ENCODE assay signal across 8 mouse cellular contexts in the genomic region with DNA sequence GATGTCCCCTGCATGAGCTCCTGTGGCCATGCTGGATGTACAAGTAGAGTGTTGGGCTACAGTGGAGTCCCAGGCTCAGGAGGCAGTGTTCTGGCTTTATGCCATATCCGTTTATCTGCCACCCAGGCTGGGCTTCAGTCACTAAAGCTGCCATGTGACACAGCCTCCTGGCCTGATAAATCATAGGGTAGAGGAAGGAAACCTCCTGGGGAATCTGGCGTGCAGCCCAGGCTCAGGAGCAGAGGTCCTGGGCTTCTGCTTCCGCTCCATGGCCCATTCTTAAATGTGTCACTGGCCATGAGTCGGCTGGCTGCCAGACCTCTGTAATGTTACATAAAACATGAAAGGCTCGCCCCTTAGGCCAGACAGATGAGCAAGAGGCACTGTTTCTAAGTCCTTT. TPM values are rescaled to one million over a fixed set of nuclear protein-coding genes. Genes with fewer than 3 reads are reported as not detected.
A peak's percentile ranks its signal among the peaks of the same experiment; 100 is the strongest.
DNase-seq lines count a peak whose midpoint lies in the region; ATAC-seq and TF ChIP-seq lines count a peak whose summit lies in the region.

No protein-coding gene starts in this region.

- H3K27ac ChIP-seq in liver, adult 2 months (replicated peaks; ENCODE audit: insufficient read depth, low read depth, low read length), result peak overlapping the region; percentile 8; the same call in 1 of the 2 replicates

- under 1% methylated on average over 5 of the region's 5 CpGs for WGBS in liver, adult 2 months

- no peaks in the 10 kb centered on the region for H3K27me3 ChIP-seq in liver, adult 2 months (ENCODE audit: control insufficient read depth, insufficient read depth, low read length)

- peak; percentile 96 for ATAC-seq in granulocyte monocyte progenitor cell, adult 5-6 weeks (replicated peaks; ENCODE audit: poor library complexity, severe bottlenecking)

- peak; percentile 14 for DNase-seq in embryo, embryonic 11.5 days (ENCODE audit: low read depth, low spot score)
- DNase-seq in embryo, embryonic 9.5 days (ENCODE audit: extremely low spot score), result no peak
- DNase-seq in cerebellum, adult 11-12 months, result peak; percentile 96
- peak; percentile 94 for DNase-seq in kidney, adult 18-20 months
- DNase-seq in liver, adult 2 months (ENCODE audit: extremely low read depth, low read depth, low spot score), result peak; percentile 59
- DNase-seq in ovary, adult 18-20 months (ENCODE audit: low spot score), result peak; percentile 77
- DNase-seq in urinary bladder, postnatal 10 days (ENCODE audit: low spot score), result peak; percentile 36

- no peak overlapping the region for H3K4me3 ChIP-seq in liver, adult 2 months (ENCODE audit: insufficient read depth, low read depth, low read length)

- no peaks in the 10 kb centered on the region for H3K79me2 ChIP-seq in liver, adult 2 months (ENCODE audit: control insufficient read depth, insufficient read depth, low read length)

- peaks cover 17% of the 10 kb centered on the region for H3K4me1 ChIP-seq in liver, adult 2 months (ENCODE audit: control insufficient read depth, insufficient read depth, low read length)

- no peak overlapping the region for H3K9ac ChIP-seq in liver, adult 2 months (ENCODE audit: low read depth, low read length)

- no peak for TF ChIP-seq POLR2A in liver, adult 2 months (IDR thresholded peaks at IDR 0.05; ENCODE audit: extremely low read depth, insufficient read depth, low read length)

- TF ChIP-seq CTCF in liver, adult 2 months (IDR thresholded peaks at IDR 0.05; ENCODE audit: low read depth, low read length), result no peak

- no peaks in the 10 kb centered on the region for H3K36me3 ChIP-seq in liver, adult 2 months (ENCODE audit: control insufficient read depth, insufficient read depth, low read length)

RNA-seq across cellular contexts. Expression of a gene that starts 31.3 kb away (rescaled TPM):
- total RNA-seq in granulocyte monocyte progenitor cell, adult 5-6 weeks (2014; fragmentation: Nextera tagmentation), result not detected in 2 replicates
- not detected in 2 replicates for total RNA-seq in granulocyte monocyte progenitor cell, adult 5-6 weeks (2017)
- not detected in 2 replicates for total RNA-seq in liver, adult 2 months (2014; rRNA removed)
- polyA plus RNA-seq in liver, adult 2 months (2012; rRNA removed), result not detected in 2 replicates

RNA-seq across cellular contexts. Expression of a gene that starts 36.7 kb away (rescaled TPM):
- not detected in 2 replicates for total RNA-seq in granulocyte monocyte progenitor cell, adult 5-6 weeks (2014; fragmentation: Nextera tagmentation)
- 0.10 TPM in 1 of 2 replicates, not detected in the other for total RNA-seq in granulocyte monocyte progenitor cell, adult 5-6 weeks (2017)
- total RNA-seq in liver, adult 2 months (2014; rRNA removed), result 23.9 and 25.5 TPM in 2 replicates
- 36.6 and 50.5 TPM in 2 replicates for polyA plus RNA-seq in liver, adult 2 months (2012; rRNA removed)

Comparison
In these comparisons a context has a peak if more than half of its experiments do, and no peak if none do; other contexts are left out.
1. RNA of a gene that starts 36.7 kb away (total RNA-seq): 23.9 to 25.5 TPM in liver, adult 2 months; 0.10 TPM in granulocyte monocyte progenitor cell, adult 5-6 weeks; every median in the first group is over 10 times any median in the second.